Mouse (Mus musculus) intestine, postnatal 0 days (tissue): ENCODE results near the gene Hmbs. TPM values are rescaled to one million over a fixed set of nuclear protein-coding genes. Genes with fewer than 3 reads are reported as not detected.
"Not testable (repeated sequence)": the region's sequence is repeated elsewhere in the genome, so short reads cannot be mapped to it uniquely, and the experiment has no call there.

Source experiments
- ATAC-seq: fragments of 200-750 bp; cut with Nextera tagmentation; 2 replicates; pipeline ENCODE4 v1.8.0; 2017; ENCODE audit warnings: mild to moderate bottlenecking, moderate TSS enrichment, moderate library complexity
- H3K27ac ChIP-seq: fragments of 300-500 bp; sonication (generic); 2 replicates; pipeline ENCODE4 v1.5.1; 2014; ENCODE audit warnings: mild to moderate bottlenecking, low read depth, low read length, moderate library complexity
- H3K27me3 ChIP-seq: fragments of 300-500 bp; sonication (generic); replicated peaks from 2 replicates; pipeline ENCODE4 v1.6.1; 2014; ENCODE audit warnings: low read length, mixed read lengths; ENCODE audit not compliant: control insufficient read depth, insufficient read depth
- H3K36me3 ChIP-seq: fragments of 300-500 bp; sonication (generic); 2 replicates; pipeline ENCODE4 v1.6.1; 2014; ENCODE audit warnings: mild to moderate bottlenecking, moderate library complexity; ENCODE audit not compliant: control insufficient read depth, insufficient read depth
- H3K4me1 ChIP-seq: fragments of 300-500 bp; sonication (generic); replicated peaks from 2 replicates; pipeline ENCODE4 v1.6.1; 2014; ENCODE audit warnings: antibody characterized with exemption, low read length, mixed read lengths; ENCODE audit not compliant: control insufficient read depth, insufficient read depth
- H3K4me2 ChIP-seq: fragments of 300-500 bp; sonication (generic); replicated peaks from 2 replicates; pipeline ENCODE4 v1.6.1; 2014; ENCODE audit warnings: low read depth, mild to moderate bottlenecking, moderate library complexity
- H3K4me3 ChIP-seq: fragments of 300-500 bp; sonication (generic); 2 replicates; pipeline ENCODE4 v1.5.1; 2014; ENCODE audit warnings: low read depth, low read length
- H3K9ac ChIP-seq: fragments of 300-500 bp; sonication (generic); 2 replicates; pipeline ENCODE4 v1.6.1; 2014; ENCODE audit warnings: mild to moderate bottlenecking, low read depth, low read length
- H3K9me3 ChIP-seq: fragments of 300-500 bp; sonication (generic); 2 replicates; pipeline ENCODE4 v1.6.1; 2016; ENCODE audit warnings: mixed run types; ENCODE audit not compliant: control insufficient read depth
- CTCF ChIP-seq: sonication (generic); IDR thresholded peaks from 2 replicates; pipeline ENCODE4 v1.5.1; 2016; ENCODE audit warnings: low read depth, mild to moderate bottlenecking, control low read depth, antibody characterized with exemption, moderate library complexity
- WGBS: fragments of 180-500 bp; shearing (Covaris S2); extraction: QIAGEN DNeasy Blood & Tissue Kit; methylation state at CpG from one replicate; pipeline ENCODE4 v1.1.7; 2014; 5-methylcytosine and 5-hydroxymethylcytosine counted together
- polyA plus RNA-seq: library from polyadenylated mRNA; unstranded; fragments of >200 nt; fragmentation: Nextera tagmentation; extraction: Ambion mirVana; gene quantifications from 2 replicates; pipeline ENCODE4 v1.2.1, GENCODE M21; 2015

Hmbs gene
- polyA plus RNA-seq, 1 experiment from 2014 or later = 60.1 TPM

DNA sequence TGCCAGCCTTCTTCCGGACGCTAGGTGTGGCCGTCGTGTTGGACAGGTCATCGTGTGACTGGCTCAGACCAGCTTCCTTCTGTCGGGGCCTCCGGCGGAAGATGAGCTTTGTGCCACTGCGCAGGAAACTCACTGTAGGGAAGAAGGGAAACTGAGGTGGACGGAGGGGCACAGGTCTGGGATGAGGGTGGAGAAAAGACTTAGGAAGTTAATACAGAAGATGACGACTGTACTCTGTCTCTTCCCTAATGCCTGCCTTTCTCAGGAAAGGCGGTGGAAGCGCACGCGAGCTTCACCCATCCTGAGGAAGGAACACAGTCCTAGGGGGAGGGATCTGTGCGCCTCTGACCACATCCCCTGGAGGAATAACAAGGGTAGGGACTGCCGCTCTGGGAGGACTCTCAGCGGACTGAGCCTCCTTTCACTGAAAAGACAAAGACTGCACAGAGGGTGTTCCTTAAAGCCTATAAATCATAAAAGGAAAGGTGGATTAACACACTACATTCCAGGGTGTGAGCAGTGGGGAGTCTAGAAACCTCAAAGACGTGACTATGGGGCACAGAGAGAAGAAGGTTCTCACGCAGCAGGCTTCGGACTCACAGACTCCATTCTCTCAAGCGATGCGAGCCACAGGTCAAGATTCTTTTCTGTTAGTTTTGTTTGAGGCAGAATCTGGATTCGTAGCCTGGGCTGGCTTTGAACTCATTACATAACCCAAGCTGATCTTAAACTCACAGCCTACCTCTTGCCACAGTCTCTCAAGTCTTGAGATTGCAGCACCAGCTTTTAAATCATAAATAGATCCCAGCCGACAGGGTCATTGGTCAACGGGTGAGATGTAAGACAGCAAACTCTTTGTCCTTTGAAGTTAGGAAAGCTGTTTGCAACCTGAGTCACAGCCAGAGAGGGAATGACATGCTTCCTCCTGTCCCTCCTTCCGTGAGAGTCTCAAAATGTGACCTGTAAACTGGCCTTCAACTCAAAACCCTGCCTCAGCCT, 32.6 kb downstream of the Hmbs start:
- 16% methylated on average over 27 of the region's 27 CpGs for WGBS

DNA sequence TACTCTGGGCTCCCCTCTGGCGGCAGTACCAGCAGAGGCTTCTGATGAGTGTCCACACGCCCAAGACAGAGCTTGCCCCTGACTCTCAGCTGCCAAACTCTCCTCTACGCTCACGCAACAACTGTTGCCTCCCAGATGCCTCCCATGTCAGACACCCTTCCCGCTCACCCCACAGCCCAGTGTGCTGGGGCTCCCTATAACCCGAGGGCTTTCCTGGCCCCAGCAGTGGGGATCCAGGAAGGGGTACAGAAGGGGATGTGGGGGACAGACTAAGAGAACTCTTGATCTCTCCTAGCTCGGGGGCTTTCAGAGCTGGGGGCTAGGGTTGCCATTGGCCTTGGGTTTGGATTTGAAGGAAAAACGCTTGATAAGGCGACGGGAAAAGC, 33.3 kb downstream of the Hmbs start:
- no peak for TF ChIP-seq CTCF
- Histone ChIP-seq H3K4me1 (no peaks in the 10 kb centered on the region), H3K27me3 (no peaks in the 10 kb centered on the region), H3K9ac (0 out of 2 replicates have a peak overlapping the region, but pooled peaks have one; percentile 18), H3K36me3 (peaks cover 39% of the 10 kb centered on the region), H3K4me3 (no peak overlapping the region), H3K9me3 (no peaks in the 10 kb centered on the region), H3K4me2 (peak overlapping the region; percentile 18), H3K27ac (0 out of 2 replicates have a peak overlapping the region, but pooled peaks have one; percentile 30)
- WGBS = 42% methylated on average over 10 of the region's 10 CpGs
- no peak for ATAC-seq

More for the DNA sequence above, 32.6 kb downstream of the Hmbs start:
- Histone ChIP-seq H3K27me3 (no peaks in the 10 kb centered on the region), H3K4me1 (no peaks in the 10 kb centered on the region), H3K27ac (0 out of 2 replicates have a peak overlapping the region, but pooled peaks have one; percentile 30), H3K4me3 (no peak overlapping the region), H3K9ac (no peak overlapping the region), H3K9me3 (no peaks in the 10 kb centered on the region), H3K36me3 (peaks cover 46% of the 10 kb centered on the region), H3K4me2 (peak overlapping the region; percentile 18)
- peak; percentile 20; the same call in 1 of the 2 replicates for TF ChIP-seq CTCF
- ATAC-seq = peak; percentile 43

DNA sequence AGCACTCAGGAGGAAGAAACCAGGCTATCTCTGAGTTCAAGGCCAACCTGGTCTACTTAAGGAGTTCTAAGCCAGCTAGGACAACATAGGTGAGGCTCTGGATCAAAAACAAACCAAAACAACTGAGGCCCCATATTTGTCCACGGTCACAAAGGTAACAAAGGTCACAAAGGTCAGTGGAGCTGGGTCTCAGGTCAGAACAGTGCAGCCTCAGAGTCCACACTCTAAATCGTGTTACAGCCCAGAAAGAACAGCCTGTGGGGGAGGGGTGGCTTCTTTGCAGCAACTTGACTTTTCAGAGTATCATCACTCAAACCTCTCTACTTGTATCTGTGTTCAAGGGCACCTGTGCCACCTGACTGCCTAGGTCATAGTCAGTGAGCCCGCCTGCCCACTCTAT, 34.3 kb downstream of the Hmbs start:
- Histone ChIP-seq H3K4me3 (no peak overlapping the region), H3K27ac (no peak overlapping the region), H3K9me3 (no peaks in the 10 kb centered on the region), H3K36me3 (peaks cover 29% of the 10 kb centered on the region), H3K9ac (no peak overlapping the region), H3K27me3 (no peaks in the 10 kb centered on the region), H3K4me1 (no peaks in the 10 kb centered on the region), H3K4me2 (no peak overlapping the region)
- no peak for TF ChIP-seq CTCF
- WGBS = 72% methylated on average over 3 of the region's 3 CpGs
- no peak for ATAC-seq

DNA sequence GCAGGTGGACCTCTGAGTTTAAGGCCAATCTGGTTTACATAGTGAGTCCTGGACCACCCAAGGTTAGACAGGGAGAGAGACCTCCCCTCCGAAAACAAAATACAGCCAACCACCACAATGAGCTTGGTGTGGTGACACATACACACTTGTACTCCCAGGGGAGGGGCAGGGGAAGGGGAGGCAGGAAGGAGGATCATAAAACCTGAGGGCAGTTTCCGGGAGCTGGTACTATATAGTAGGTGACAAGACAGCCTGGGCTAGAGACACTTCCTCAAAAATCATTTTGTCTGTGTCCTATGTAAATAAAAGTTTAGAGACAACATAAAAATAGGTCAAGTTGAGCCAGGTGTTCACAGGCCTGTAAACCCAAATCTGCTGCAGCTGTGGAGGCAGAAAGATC, 36.8 kb downstream of the Hmbs start:
- Histone ChIP-seq H3K9ac (no peak overlapping the region), H3K27ac (no peak overlapping the region), H3K4me3 (no peak overlapping the region), H3K27me3 (no peaks in the 10 kb centered on the region), H3K9me3 (no peaks in the 10 kb centered on the region), H3K36me3 (peaks cover 5% of the 10 kb centered on the region), H3K4me2 (no peak overlapping the region), H3K4me1 (0 out of 2 replicates have a peak, but pooled peaks cover 9% of the 10 kb centered on the region)
- 77% methylated on average over 2 of the region's 2 CpGs for WGBS
- no peak for ATAC-seq
- TF ChIP-seq CTCF = no peak

DNA sequence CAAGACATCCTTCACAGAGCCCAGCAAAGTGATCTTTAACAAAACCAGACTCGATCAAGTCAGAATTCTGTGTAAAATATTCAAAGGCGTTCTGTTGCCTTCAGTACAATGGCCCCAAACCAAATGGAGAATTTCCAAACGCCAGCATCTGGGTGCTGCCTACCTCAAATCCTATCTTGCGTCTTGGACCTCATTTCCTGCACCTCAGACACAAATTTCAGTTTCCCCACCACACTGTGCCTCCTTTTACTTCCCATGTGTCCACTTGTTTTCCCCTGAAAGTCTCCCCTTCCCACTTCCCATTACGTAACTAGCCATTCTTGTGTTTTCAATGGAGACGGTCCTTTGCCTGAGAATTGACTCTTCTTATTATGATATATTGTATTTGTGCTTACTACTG, 37.5 kb downstream of the Hmbs start:
- TF ChIP-seq CTCF = no peak
- Histone ChIP-seq H3K9ac (no peak overlapping the region), H3K27ac (no peak overlapping the region), H3K36me3 (peaks cover 13% of the 10 kb centered on the region), H3K4me2 (no peak overlapping the region), H3K9me3 (no peaks in the 10 kb centered on the region), H3K4me3 (no peak overlapping the region), H3K27me3 (no peaks in the 10 kb centered on the region), H3K4me1 (0 out of 2 replicates have a peak, but pooled peaks cover 9% of the 10 kb centered on the region)
- WGBS = 86% methylated on average over 6 of the region's 6 CpGs
- no peak for ATAC-seq

DNA sequence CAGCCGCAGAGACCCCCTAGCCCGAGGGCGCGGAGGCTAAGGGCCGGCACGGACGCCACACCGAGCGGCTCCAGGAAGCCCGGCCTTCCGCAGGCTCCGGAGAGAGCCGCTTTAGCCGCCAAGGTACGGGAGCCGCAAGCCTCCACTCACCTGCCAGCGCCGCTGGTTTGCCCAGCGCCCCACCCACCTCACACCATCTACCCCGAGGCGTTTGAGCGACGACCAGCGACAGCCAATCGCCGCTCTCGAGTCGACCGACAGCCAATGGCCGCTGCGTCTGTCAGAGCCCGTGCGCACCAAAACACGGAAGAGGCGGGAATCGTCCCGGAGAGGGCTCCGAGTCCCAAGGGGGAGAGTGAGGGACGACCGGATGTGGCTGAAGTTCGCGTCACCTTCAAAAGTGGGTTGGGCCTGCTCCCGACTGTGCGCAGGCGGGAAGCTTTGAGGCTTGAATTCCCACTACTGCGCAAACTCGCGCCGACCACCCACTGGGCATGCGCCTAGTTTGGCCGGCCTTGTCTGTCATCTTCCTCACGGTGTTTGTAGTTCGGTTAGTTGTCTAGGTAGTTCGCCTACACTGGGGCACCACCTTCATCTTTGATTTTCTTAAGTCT, 38.5 kb downstream of the Hmbs start, which contains the start of gene Hinfp:
Gene Hinfp (minus strand): TSS at position 206 of the 614 bp plus-strand sequence.
- TF ChIP-seq CTCF = no peak
- peak within 1 kb of the TSS; percentile 88 for H3K27ac ChIP-seq
- under 1% methylated on average over 54 of the region's 54 CpGs for WGBS
- peak; percentile 99 for ATAC-seq
- H3K36me3 ChIP-seq = peaks cover 21% of the 10 kb centered on the region
- H3K4me3 ChIP-seq = peak within 1 kb of the TSS; percentile 93
- no peaks in the 10 kb centered on the region for H3K9me3 ChIP-seq
- H3K4me1 ChIP-seq = 0 out of 2 replicates have a peak, but pooled peaks cover 9% of the 10 kb centered on the region
- peak within 1 kb of the TSS; percentile 82 for H3K4me2 ChIP-seq
- no peaks in the 10 kb centered on the region for H3K27me3 ChIP-seq
- peak within 1 kb of the TSS; percentile 84 for H3K9ac ChIP-seq

DNA sequence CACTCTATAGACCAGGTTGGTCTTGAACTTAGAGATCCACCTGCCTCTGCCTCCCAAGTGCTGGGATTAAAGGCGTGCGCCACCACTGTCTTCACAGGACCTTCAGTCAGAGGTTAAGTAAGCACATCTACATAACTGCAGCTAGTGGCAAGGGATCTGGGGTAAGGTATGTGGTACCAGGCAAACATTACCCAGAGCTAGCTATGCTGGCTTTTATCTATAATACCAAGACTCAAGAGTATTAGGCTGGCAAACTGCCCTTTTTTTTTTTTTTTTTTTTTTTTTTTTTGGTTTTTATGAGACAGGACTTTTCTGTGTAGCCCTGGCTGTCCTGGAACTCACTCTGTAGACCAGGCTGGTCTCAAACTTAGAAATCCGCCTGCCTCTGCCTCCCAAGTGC, 44.0 kb downstream of the Hmbs start:
- 92% methylated on average over 3 of the region's 3 CpGs for whole genome bisulfite sequencing
- not testable (repeated sequence) for H3K4me1 ChIP-seq, H3K4me3 ChIP-seq, H3K4me2 ChIP-seq, H3K27me3 ChIP-seq, H3K9ac ChIP-seq, ATAC-seq, H3K9me3 ChIP-seq, H3K27ac ChIP-seq
- peaks cover 68% of the 10 kb centered on the region for H3K36me3 ChIP-seq
